Mouse (Mus musculus) lung, embryonic 15.5 days (tissue): ENCODE data around the gene Slc5a11. TPM values are rescaled to one million over a fixed set of nuclear protein-coding genes. Genes with fewer than 3 reads are reported as not detected.

Experiments used
- polyA plus RNA-seq: library from polyadenylated mRNA; unstranded; fragments of >200 nt; fragmentation: Nextera tagmentation; extraction: Ambion mirVana; gene quantifications from 2 replicates; pipeline ENCODE4 v1.2.1, GENCODE M21; 2015

Gene Slc5a11
- polyA plus RNA-seq, 1 experiment from 2014 or later, result 0.65 TPM

Other genes starting within 250 kb of the Slc5a11 start
- gene Rbbp6, start 249.1 kb upstream of the Slc5a11 start, polyA plus RNA-seq, result 27.4 and 28.9 TPM in 2 replicates
- gene Tnrc6a, start 90.9 kb upstream of the Slc5a11 start, polyA plus RNA-seq, result 38.5 and 38.8 TPM in 2 replicates
- 46.2 and 48.5 TPM in 2 replicates for gene Lcmt1, start 155.0 kb downstream of the Slc5a11 start, polyA plus RNA-seq
- gene Arhgap17, start 155.1 kb downstream of the Slc5a11 start, polyA plus RNA-seq, result 16.7 and 18.5 TPM in 2 replicates
- 0.23 TPM in 1 of 2 replicates, not detected in the other for gene Aqp8, start 247.5 kb downstream of the Slc5a11 start, polyA plus RNA-seq